Mouse (Mus musculus) intestine, embryonic 16.5 days (tissue): ENCODE results near the gene Repin1. TPM values are rescaled to one million over a fixed set of nuclear protein-coding genes. Genes with fewer than 3 reads are reported as not detected.

ENCODE experiments used
- ATAC-seq: fragments of 200-750 bp; cut with Nextera tagmentation; 2 replicates; pipeline ENCODE4 v1.8.0; 2017; ENCODE audit warnings: moderate TSS enrichment, moderate library complexity
- H3K27ac ChIP-seq: fragments of 300-500 bp; sonication (generic); 2 replicates; pipeline ENCODE4 v1.5.1; 2014; ENCODE audit warnings: mild to moderate bottlenecking, low read length
- H3K27me3 ChIP-seq: fragments of 300-500 bp; sonication (generic); replicated peaks from 2 replicates; pipeline ENCODE4 v1.6.1; 2014; ENCODE audit warnings: low read length, control low read depth, mixed read lengths; ENCODE audit not compliant: control insufficient read depth, insufficient read depth
- H3K36me3 ChIP-seq: fragments of 300-500 bp; sonication (generic); 2 replicates; pipeline ENCODE4 v1.6.1; 2014; ENCODE audit warnings: low read length, control low read depth; ENCODE audit not compliant: control insufficient read depth, insufficient read depth
- H3K4me1 ChIP-seq: fragments of 300-500 bp; sonication (generic); 2 replicates; pipeline ENCODE4 v1.6.1; 2014; ENCODE audit warnings: low read length, control low read depth, mixed read lengths; ENCODE audit not compliant: control insufficient read depth, insufficient read depth
- H3K4me2 ChIP-seq: fragments of 300-500 bp; sonication (generic); 2 replicates; pipeline ENCODE4 v1.6.1; 2014; ENCODE audit warnings: low read depth, low read length, control low read depth
- H3K4me3 ChIP-seq: fragments of 300-500 bp; sonication (generic); 2 replicates; pipeline ENCODE4 v1.5.1; 2014; ENCODE audit warnings: mild to moderate bottlenecking, low read length
- H3K9ac ChIP-seq: fragments of 300-500 bp; sonication (generic); 2 replicates; pipeline ENCODE4 v1.6.1; 2014; ENCODE audit warnings: low read depth, low read length
- H3K9me3 ChIP-seq: fragments of 300-500 bp; sonication (generic); 2 replicates; pipeline ENCODE4 v1.6.1; 2016; ENCODE audit warnings: low read length, control low read depth; ENCODE audit not compliant: control insufficient read depth
- WGBS: fragments of 180-500 bp; shearing (Covaris S2); extraction: QIAGEN DNeasy Blood & Tissue Kit; methylation state at CpG from one replicate; pipeline ENCODE4 v1.1.7; 2014; 5-methylcytosine and 5-hydroxymethylcytosine counted together
- polyA plus RNA-seq: library from polyadenylated mRNA; unstranded; fragments of >200 nt; fragmentation: Nextera tagmentation; extraction: Ambion mirVana; gene quantifications from 2 replicates; pipeline ENCODE4 v1.2.1, GENCODE M21; 2015

Repin1 gene
- polyA plus RNA-seq, 1 experiment from 2014 or later = 22.1 TPM

DNA sequence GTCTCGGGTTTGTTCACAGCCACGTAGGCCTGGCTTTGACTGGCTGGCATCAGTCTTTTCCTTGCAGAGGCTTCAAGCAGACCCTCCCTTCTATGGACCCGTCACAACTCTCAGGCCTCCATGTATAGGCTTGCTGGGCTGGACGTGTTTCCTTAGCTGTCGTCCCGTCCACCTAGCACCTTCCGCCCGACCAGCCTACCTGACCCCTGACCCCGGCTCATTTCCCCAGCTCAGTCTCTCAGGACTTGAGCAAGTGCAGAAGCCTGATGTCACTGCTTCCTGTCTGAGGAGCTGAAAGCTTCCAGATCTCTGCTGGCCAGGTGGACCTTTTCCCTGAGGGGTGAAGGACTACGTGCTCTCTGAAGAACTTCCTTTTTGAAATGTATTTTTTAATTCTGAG, 20.4 kb upstream of the Repin1 start:
- no peaks in the 10 kb centered on the region for H3K9me3 ChIP-seq
- H3K27ac ChIP-seq = peak overlapping the region; percentile 60
- WGBS = 42% methylated on average over 10 of the region's 10 CpGs
- H3K9ac ChIP-seq = no peak overlapping the region
- no peaks in the 10 kb centered on the region for H3K27me3 ChIP-seq
- H3K4me2 ChIP-seq = no peak overlapping the region
- no peak overlapping the region for H3K4me3 ChIP-seq
- H3K4me1 ChIP-seq = peaks cover 15% of the 10 kb centered on the region
- 0 out of 2 replicates have a peak, but pooled peaks have one; percentile 22 for ATAC-seq
- H3K36me3 ChIP-seq = no peaks in the 10 kb centered on the region

DNA sequence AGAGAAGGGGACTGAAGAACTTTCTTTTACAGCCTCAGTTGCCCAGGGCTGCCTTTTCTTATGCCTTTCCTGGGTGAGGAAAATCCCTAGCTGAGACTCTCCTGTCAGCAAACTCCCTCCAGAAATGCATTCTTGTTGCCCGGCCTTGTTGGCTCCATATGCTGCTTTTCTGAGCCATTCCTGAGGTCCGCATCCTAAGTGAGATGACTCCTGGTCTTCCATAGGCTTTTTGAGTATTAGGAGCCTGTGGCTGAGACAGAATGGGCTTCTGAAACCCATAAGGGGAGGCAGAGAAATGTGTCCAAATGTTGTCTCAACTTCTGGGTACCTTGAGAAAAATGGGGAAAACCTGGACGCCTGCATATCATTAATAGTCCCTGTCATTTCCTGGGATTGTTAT, 19.7 kb upstream of the Repin1 start:
- no peak overlapping the region for H3K9ac ChIP-seq
- no peaks in the 10 kb centered on the region for H3K27me3 ChIP-seq
- H3K27ac ChIP-seq = 0 out of 2 replicates have a peak overlapping the region, but pooled peaks have one; percentile 15
- H3K4me3 ChIP-seq = no peak overlapping the region
- no peak for ATAC-seq
- no peak overlapping the region for H3K4me2 ChIP-seq
- H3K4me1 ChIP-seq = peaks cover 14% of the 10 kb centered on the region
- H3K9me3 ChIP-seq = no peaks in the 10 kb centered on the region
- 74% methylated on average over 3 of the region's 3 CpGs for WGBS
- no peaks in the 10 kb centered on the region for H3K36me3 ChIP-seq

- 48% methylated on average over 5 of the region's 5 CpGs for WGBS
- ATAC-seq = no peak
- Histone ChIP-seq H3K4me3 (no peak overlapping the region), H3K4me1 (peaks cover 5% of the 10 kb centered on the region; the same call in 1 of the 2 replicates), H3K9me3 (no peaks in the 10 kb centered on the region), H3K4me2 (no peak overlapping the region; the same call in 1 of the 2 replicates), H3K27ac (peak overlapping the region; percentile 75), H3K9ac (no peak overlapping the region), H3K36me3 (no peaks in the 10 kb centered on the region), H3K27me3 (no peaks in the 10 kb centered on the region)
These were observed 14.9 kb upstream of the Repin1 start for GRCm38 (mm10) chr6:48578736-48579135.

GRCm38 (mm10) chr6:48579215-48579648, 14.5 kb upstream of the Repin1 start:
- peak; percentile 72 for ATAC-seq
- no peak overlapping the region for H3K9ac ChIP-seq

DNA sequence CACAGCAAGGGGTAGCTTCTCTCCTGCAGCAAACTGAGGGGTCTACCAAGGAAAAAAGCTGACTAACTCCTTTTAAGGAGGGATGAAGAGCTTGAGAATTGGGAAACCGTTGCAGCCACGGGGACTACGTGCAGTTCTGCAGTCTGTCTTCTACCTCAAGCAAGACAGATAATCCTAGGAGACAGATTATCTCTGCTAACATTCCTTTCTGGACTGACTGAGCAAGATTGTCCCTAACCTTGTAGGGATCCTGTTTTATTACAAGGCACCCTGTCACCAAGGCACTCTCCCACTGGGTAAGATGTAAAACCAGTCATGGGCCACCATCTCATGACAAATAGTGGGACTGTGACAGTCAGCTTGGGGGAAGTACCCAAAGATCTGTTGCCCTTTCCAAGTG, 12.4 kb upstream of the Repin1 start:
- Histone ChIP-seq H3K9ac (no peak overlapping the region), H3K4me1 (peaks cover 5% of the 10 kb centered on the region; the same call in 1 of the 2 replicates), H3K36me3 (no peaks in the 10 kb centered on the region), H3K27ac (no peak overlapping the region), H3K4me3 (no peak overlapping the region), H3K9me3 (no peaks in the 10 kb centered on the region), H3K27me3 (no peaks in the 10 kb centered on the region), H3K4me2 (no peak overlapping the region)
- no peak for ATAC-seq
- WGBS = 29% methylated on average over 3 of the region's 3 CpGs

More at GRCm38 (mm10) chr6:48579215-48579648, 14.5 kb upstream of the Repin1 start:
- Histone ChIP-seq H3K4me1 (peaks cover 5% of the 10 kb centered on the region; the same call in 1 of the 2 replicates), H3K4me2 (peak overlapping the region; percentile 23), H3K4me3 (no peak overlapping the region), H3K27me3 (no peaks in the 10 kb centered on the region), H3K27ac (peak overlapping the region; percentile 75), H3K9me3 (no peaks in the 10 kb centered on the region), H3K36me3 (no peaks in the 10 kb centered on the region)
- 27% methylated on average over 5 of the region's 5 CpGs for WGBS

DNA sequence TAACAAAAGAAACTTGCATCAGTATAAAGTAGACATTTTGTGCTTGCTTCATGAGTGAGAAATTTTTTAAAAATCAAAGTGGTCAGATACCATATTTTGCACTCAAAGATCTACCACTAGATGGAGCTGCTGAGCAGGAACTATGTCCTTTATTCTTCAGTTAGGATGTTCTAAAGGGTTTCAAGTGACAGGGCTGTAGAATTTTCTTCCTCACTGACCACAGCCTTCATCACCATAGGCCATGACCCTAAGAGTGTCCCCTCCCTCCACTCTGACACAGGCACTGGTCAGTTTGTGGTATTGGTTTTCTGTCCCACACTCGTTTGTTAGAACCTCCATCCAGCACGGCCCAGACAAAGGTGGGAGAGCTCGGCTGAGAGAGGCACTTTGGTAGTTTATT, 11.6 kb upstream of the Repin1 start:
- no peak for ATAC-seq
- Histone ChIP-seq H3K9me3 (no peaks in the 10 kb centered on the region), H3K36me3 (no peaks in the 10 kb centered on the region), H3K4me1 (peaks cover 5% of the 10 kb centered on the region; the same call in 1 of the 2 replicates), H3K27ac (no peak overlapping the region), H3K27me3 (no peaks in the 10 kb centered on the region), H3K4me2 (no peak overlapping the region), H3K9ac (no peak overlapping the region), H3K4me3 (no peak overlapping the region)
- 75% methylated on average over 3 of the region's 3 CpGs for WGBS

DNA sequence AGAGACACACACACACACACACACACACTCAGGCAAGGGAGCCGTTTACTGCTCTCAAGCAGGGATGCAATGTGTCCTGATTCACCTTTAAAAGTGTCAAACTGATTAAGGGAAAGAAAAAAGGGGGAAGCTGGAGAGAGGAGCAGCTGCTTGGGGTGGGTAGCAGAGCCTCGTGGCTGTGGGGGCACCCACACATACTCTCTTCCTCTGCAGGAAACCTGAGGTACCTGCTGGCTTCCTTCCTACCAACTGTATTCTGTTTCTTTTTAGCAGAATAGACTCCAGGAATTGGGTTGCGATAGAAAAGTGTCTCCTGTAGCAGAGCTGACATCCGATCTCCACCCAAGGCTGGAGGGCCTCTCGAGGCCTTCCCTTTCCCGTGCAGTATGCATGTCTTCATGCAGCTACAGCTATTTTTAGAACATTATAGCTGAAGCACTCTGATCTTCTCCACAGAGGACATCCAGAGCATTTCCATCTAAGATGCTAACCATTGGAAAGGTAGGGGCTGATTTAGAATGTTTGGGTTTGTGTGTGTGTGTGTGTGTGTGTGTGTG, 4.4 kb upstream of the Repin1 start, which contains the start of gene Gm45021:
Gm45021 (plus strand) TSS at position 417 of the 557 bp plus-strand sequence.
- no peaks in the 10 kb centered on the region for H3K27me3 ChIP-seq
- H3K4me1 ChIP-seq = peaks cover 8% of the 10 kb centered on the region; the same call in 1 of the 2 replicates
- no peaks in the 10 kb centered on the region for H3K36me3 ChIP-seq
- 40% methylated on average over 6 of the region's 6 CpGs for WGBS
- ATAC-seq = no peak
- no peak within 1 kb of the TSS for H3K9ac ChIP-seq
- H3K9me3 ChIP-seq = no peaks in the 10 kb centered on the region
- 0 out of 2 replicates have a peak within 1 kb of the TSS, but pooled peaks have one; percentile 2 for H3K27ac ChIP-seq
- H3K4me2 ChIP-seq = no peak within 1 kb of the TSS
- H3K4me3 ChIP-seq = no peak within 1 kb of the TSS

DNA sequence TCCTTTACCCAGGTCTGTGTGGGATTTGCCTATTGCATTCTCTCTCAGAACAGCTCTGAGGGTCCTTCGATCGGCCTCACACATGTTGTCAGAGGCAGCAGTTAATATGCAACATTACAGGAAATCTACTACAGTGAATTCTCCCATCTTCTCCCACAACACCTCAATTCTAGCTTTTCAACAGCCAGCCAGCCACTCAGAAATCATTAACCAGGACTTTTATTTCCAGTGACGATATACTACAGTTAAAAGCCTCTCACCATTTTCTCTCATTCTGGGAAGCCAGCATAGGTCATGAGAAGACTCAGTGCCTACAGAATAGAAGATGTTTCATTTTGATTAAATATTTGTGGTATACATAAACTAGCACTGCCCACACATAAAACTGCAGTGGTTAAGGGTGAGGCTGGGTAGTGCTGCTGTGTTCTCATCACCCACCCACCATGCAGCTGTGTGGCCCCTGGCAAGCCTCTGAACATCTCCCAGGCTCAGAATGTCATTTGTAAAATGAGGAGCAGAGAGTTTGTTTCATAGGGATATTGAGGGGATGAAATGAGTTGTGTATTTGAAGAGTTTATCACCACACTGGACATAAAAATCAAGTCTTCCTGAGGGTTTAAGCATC, 2.4 kb upstream of the Repin1 start:
- H3K9ac ChIP-seq = no peak overlapping the region
- WGBS = 79% methylated on average over 3 of the region's 3 CpGs
- no peak overlapping the region for H3K4me3 ChIP-seq
- H3K36me3 ChIP-seq = peaks cover 13% of the 10 kb centered on the region
- H3K9me3 ChIP-seq = peaks cover 7% of the 10 kb centered on the region
- no peaks in the 10 kb centered on the region for H3K27me3 ChIP-seq
- no peak overlapping the region for H3K4me2 ChIP-seq
- peaks cover 10% of the 10 kb centered on the region; the same call in 1 of the 2 replicates for H3K4me1 ChIP-seq
- ATAC-seq = no peak
- no peak overlapping the region for H3K27ac ChIP-seq

- H3K27ac ChIP-seq = no peak overlapping the region
- H3K9ac ChIP-seq = no peak overlapping the region
- H3K9me3 ChIP-seq = peaks cover 12% of the 10 kb centered on the region
- H3K36me3 ChIP-seq = peaks cover 18% of the 10 kb centered on the region
- ATAC-seq = no peak
- H3K4me3 ChIP-seq = no peak overlapping the region
- 80% methylated on average over 6 of the region's 6 CpGs for WGBS
- no peaks in the 10 kb centered on the region for H3K27me3 ChIP-seq
- no peak overlapping the region for H3K4me2 ChIP-seq
- peaks cover 10% of the 10 kb centered on the region; the same call in 1 of the 2 replicates for H3K4me1 ChIP-seq
These were observed 1.8 kb upstream of the Repin1 start for GRCm38 (mm10) chr6:48591871-48592270.
